8 mouse cellular contexts compared by ENCODE assay signal in genomic region chr5:118464931-118465801, GRCm38 (mm10).
A peak's percentile ranks its signal among the peaks of the same experiment; 100 is the strongest.
DNase-seq lines count a peak whose midpoint lies in the region; ATAC-seq and TF ChIP-seq lines count a peak whose summit lies in the region.

No protein-coding gene starts in this region.

- no peak for TF ChIP-seq CTCF in brain, embryonic 14.5 days (IDR thresholded peaks at IDR 0.05; ENCODE audit: borderline replicate concordance, extremely low read depth, insufficient read depth, insufficient read length)

- no peak for TF ChIP-seq POLR2A in brain, embryonic 14.5 days (IDR thresholded peaks at IDR 0.05; ENCODE audit: borderline replicate concordance, extremely low read depth, insufficient read depth, insufficient read length, poor library complexity, severe bottlenecking)

- ATAC-seq in liver, embryonic 16.5 days (ENCODE audit: low read depth): peak; percentile 80

- no peaks in the 10 kb centered on the region for H3K36me3 ChIP-seq in liver, embryonic 16.5 days (ENCODE audit: control insufficient read depth, insufficient read depth)

- peaks cover 21% of the 10 kb centered on the region for H3K4me1 ChIP-seq in liver, embryonic 16.5 days (ENCODE audit: control insufficient read depth, low read depth, low read length)

- H3K4me3 ChIP-seq in liver, embryonic 16.5 days (ENCODE audit: low read depth, low read length): peak overlapping the region; percentile 53

- peak overlapping the region; percentile 84 for H3K4me2 ChIP-seq in liver, embryonic 16.5 days (ENCODE audit: low read depth, low read length)

- WGBS in liver, embryonic 16.5 days (ENCODE audit: insufficient replicate concordance): 3% methylated on average over 22 of the region's 22 CpGs

- intact Hi-C loops in gastrocnemius, postnatal 14 days (cut with DNase I; ENCODE audit: low total_unique reads): no loop called here

- H3K27ac ChIP-seq in liver, embryonic 16.5 days (ENCODE audit: low read length): 0 out of 2 replicates have a peak overlapping the region, but pooled peaks have one; percentile 32

- no peaks in the 10 kb centered on the region for H3K9me3 ChIP-seq in liver, embryonic 16.5 days (replicated peaks; ENCODE audit: control insufficient read depth, low read length)

- peaks cover 29% of the 10 kb centered on the region for H3K27me3 ChIP-seq in liver, embryonic 16.5 days (ENCODE audit: control insufficient read depth, insufficient read depth, low read depth, low read length)

- H3K9ac ChIP-seq in liver, embryonic 16.5 days (ENCODE audit: low read depth, low read length): peak overlapping the region; percentile 69

- DNase-seq in CD4-positive helper T cell, adult 2 months (ENCODE audit: low read depth, low spot score): peak; percentile 82
- DNase-seq in brain, embryonic 14.5 days (ENCODE audit: low read depth): peak; percentile 59
- peak; percentile 67 for DNase-seq in gastrocnemius, postnatal 14 days
- peak; percentile 82 for DNase-seq in induced T-regulatory cell, adult 2 months (ENCODE audit: low read depth)
- peak; percentile 85 to 87 for DNase-seq in natural killer cell, adult 2 months (ENCODE audit: low spot score in 2 of 2)
- DNase-seq in urinary bladder, postnatal 14 days (ENCODE audit: low spot score): peak; percentile 58
- DNase-seq in cerebellum, adult 11 months: no peak
